Mouse (Mus musculus) CD4-positive, CD25-positive, alpha-beta regulatory T cell (primary cell): ENCODE results near the gene Cry1. TPM values are rescaled to one million over a fixed set of nuclear protein-coding genes. Genes with fewer than 3 reads are reported as not detected.

ENCODE experiments used
- polyA plus RNA-seq: library from polyadenylated mRNA; unstranded; fragments of 100-300 nt; shearing (Covaris generic); gene quantifications from one replicate; pipeline ENCODE4 v1.2.1, GENCODE M21; 2017

Cry1 gene
- 55.7 TPM for polyA plus RNA-seq

DNA sequence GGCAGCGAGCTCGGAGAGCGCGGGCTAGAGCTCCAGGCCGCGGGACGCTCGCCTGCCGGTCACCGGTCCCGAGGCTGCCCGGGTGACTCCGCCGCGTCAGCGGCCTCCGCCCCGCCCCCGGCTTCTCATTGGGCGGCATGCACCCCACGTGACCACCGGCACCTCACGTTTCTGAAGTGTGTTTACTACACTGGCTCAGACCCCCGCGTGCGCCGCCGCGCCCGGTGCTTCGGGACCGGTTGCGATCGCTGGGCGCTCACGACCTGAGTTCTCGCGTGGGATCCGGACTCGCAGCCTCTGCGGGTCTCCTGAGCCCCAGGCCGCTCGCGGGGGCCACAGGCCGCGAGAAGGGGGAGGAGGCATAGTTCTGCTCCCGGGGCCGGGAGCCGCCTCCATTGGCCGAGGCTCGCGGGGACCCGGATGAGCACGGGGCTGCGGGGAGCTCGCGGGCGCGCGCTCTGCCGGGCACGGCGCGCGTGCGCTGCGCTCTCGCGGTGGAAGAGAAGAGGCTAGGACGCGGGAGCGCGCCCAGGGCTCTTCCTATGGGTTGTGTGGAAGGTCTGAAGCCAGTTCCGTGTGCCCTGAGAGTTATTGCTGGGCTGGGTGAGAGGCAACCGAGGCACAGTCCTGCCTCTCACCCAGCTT, at the start of gene Cry1:
Gene Cry1 (minus strand): TSS at position 101 of the 645 bp plus-strand sequence.

DNA sequence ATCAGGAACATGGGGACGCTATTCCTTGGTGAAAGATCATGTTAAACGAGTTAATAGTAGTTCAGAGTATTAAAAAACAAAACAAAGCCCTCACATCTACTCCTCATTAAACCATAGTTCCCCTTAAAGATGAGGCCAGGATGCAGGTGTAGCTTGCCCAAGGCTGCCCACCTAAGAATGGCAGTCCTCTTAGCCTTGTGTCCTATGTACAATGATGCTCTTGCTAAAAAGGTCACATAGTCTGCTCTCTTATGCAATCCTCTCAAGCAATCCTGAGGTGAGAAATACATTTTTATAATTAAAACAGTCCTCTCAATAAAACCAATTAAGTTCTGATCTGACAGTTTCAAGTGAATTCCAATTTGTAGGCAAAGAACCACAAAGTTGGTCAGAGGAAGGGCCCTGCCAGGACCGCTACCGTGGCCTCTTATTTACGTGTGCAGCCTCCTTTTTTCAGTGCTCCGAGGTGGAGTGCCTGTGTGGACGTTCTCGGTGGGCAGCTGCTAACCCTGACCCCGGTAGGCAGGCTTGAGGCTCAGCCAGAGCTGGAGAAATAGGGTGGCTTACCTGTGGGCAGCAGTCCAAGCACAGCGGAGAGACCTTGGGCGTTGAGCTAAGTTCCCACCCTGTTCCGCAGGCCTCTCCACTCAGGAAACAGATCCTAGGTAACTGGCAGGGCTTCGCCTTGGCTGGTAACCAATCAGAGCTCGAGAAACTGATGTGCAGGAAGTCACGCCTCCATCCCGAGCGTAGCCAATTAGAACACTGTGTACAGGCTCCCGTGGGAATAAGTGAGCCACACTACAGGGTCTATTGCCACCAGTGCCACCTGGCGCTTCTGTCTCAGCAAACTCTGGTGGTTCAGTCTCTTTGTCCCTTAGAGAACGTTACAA, 57.2 kb downstream of the Cry1 start, which contains the start of gene Mterf2:
Gene Mterf2 (minus strand): TSS at position 633 of the 893 bp plus-strand sequence.

DNA sequence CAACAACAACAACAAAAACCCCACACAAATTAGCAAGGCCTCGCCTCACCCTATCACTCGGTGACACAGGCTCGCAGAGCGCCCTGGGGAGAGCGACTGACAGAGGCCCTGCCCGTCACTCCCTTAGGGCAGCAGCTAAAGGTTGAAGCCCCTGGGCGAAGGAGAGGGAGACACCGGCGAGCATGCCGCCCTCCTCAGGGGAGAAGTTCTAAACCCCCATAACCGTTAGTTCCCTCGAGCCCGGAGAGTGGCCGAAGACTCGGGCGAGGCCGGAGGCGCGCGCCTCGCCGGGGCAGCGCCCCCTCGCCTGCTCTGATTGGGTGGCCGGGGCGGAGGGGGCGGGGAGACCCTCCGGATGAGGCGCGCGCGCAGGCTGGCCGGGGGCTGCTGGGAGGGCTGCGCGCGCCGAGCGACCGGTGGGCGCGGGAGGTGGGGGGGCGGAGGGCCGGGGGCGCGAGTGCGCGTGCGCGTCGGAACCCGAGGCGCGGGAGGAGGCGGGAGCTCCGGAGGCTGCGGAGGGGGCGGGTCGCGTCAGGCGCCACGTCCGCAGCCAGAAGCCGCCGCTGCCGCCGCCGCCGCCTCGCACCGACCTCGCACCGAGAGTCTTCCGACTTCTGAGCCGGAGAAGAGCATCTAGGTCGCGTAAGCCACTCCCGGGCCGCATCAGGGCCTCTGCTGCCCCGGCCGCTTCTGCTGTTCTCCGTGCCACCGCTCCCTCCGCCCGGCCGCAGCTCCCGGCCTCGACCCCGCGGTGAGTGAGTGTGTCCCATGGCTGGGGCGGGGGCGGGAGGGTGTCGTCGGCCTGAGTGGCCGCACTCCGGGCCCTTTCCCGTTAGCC, 82.4 kb downstream of the Cry1 start, which contains the start of the genes Fhl4 and Tmem263:
Gene Fhl4 (minus strand): TSS at position 249 of the 838 bp plus-strand sequence.
Gene Tmem263 (plus strand): TSS at position 381 of the 838 bp plus-strand sequence.

Other genes starting within 250 kb of the Cry1 start
- gene Fhl4, start 82.6 kb downstream of the Cry1 start, polyA plus RNA-seq, result 1.0 TPM
- 9.4 TPM for gene Tmem263, start 82.4 kb downstream of the Cry1 start, polyA plus RNA-seq
- gene Mterf2, start 57.0 kb downstream of the Cry1 start, polyA plus RNA-seq, result 24.1 TPM
- 21.8 TPM for gene Btbd11, start 201.8 kb upstream of the Cry1 start, polyA plus RNA-seq